Mouse (Mus musculus): ENCODE measurements at regions not wholly inside any gene's neighbourhood (a gene's known extent, or its start where the extent isn't known, plus 50 kb on each side); places are given as distances from the start of the nearest gene placed in this dataset.

- no peak for TF ChIP-seq CTCF (IDR thresholded peaks at IDR 0.05; ENCODE audit: control insufficient read depth, insufficient read depth, low read length)
- TF ChIP-seq POLR2A (IDR thresholded peaks at IDR 0.05; ENCODE audit: borderline replicate concordance, control insufficient read depth, low read depth, low read length), result no peak
These were observed 76.7 kb downstream of the Mex3b start for GRCm38 (mm10) chr7:82943797-82944196.

All from bone marrow, adult 2 months (tissue).